Mouse (Mus musculus) ES-Bruce4 (cell line): ENCODE data around the gene Gldc. TPM values are rescaled to one million over a fixed set of nuclear protein-coding genes. Genes with fewer than 3 reads are reported as not detected.

ENCODE experiments used
- H3K27ac ChIP-seq: 2 replicates; pipeline ENCODE4 v1.5.1; 2012; ENCODE audit warnings: low read length, inconsistent platforms; ENCODE audit not compliant: insufficient read depth
- H3K27me3 ChIP-seq: 2 replicates; pipeline ENCODE4 v1.6.1; 2012; ENCODE audit warnings: mild to moderate bottlenecking, low read length, inconsistent platforms; ENCODE audit not compliant: control insufficient read depth, poor library complexity, insufficient read depth, severe bottlenecking
- H3K36me3 ChIP-seq: 2 replicates; pipeline ENCODE4 v1.6.1; 2012; ENCODE audit warnings: inconsistent platforms, mild to moderate bottlenecking, low read length, moderate library complexity; ENCODE audit not compliant: control insufficient read depth, poor library complexity, insufficient read depth, severe bottlenecking
- H3K4me1 ChIP-seq: one replicate; pipeline ENCODE4 v1.8.1; 2011; ENCODE audit warnings: low read length; ENCODE audit not compliant: control insufficient read depth, insufficient read depth
- H3K4me3 ChIP-seq: 2 replicates; pipeline ENCODE4 v1.5.1; 2011; ENCODE audit warnings: low read depth, mild to moderate bottlenecking, low read length
- H3K9ac ChIP-seq: 2 replicates; pipeline ENCODE4 v1.6.1; 2012; ENCODE audit warnings: low read depth, mild to moderate bottlenecking, inconsistent platforms; ENCODE audit not compliant: poor library complexity, severe bottlenecking
- H3K9me3 ChIP-seq: replicated peaks from 2 replicates; pipeline ENCODE4 v1.6.1; 2012; ENCODE audit warnings: mild to moderate bottlenecking, low read length, inconsistent platforms; ENCODE audit not compliant: control insufficient read depth, poor library complexity, insufficient read depth, severe bottlenecking
- CTCF ChIP-seq: IDR thresholded peaks from one replicate; pipeline ENCODE4 v1.8.1; 2011; ENCODE audit warnings: low read depth, low read length
- EP300 ChIP-seq: IDR thresholded peaks from 2 replicates; pipeline ENCODE4 v1.6.1; 2011; ENCODE audit warnings: low read depth, low read length; ENCODE audit not compliant: insufficient read depth
- POLR2A ChIP-seq: IDR thresholded peaks from one replicate; pipeline ENCODE4 v1.8.1; 2011; ENCODE audit warnings: low read length; ENCODE audit not compliant: insufficient read depth
- polyA plus RNA-seq: library from polyadenylated mRNA; stranded (reverse); fragments of >200 nt; gene quantifications from 2 replicates; pipeline ENCODE4 v1.2.4, GENCODE M21; 2011; ENCODE audit warnings: low read depth; ENCODE audit not compliant: missing spikeins, insufficient read depth, insufficient read length

The Gldc gene
- polyA plus RNA-seq, 1 experiment = 126 TPM

GRCm38 (mm10) chr19:30164228-30164627, 11.0 kb downstream of the Gldc start:
- Histone ChIP-seq H3K9ac (no peak overlapping the region), H3K27me3 (no peaks in the 10 kb centered on the region), H3K4me1 (peaks cover 1% of the 10 kb centered on the region), H3K4me3 (no peak overlapping the region), H3K9me3 (no peaks in the 10 kb centered on the region), H3K36me3 (peaks cover 24% of the 10 kb centered on the region), H3K27ac (no peak overlapping the region)
- TF ChIP-seq POLR2A = no peak
- no peak for TF ChIP-seq EP300
- no peak for TF ChIP-seq CTCF

DNA sequence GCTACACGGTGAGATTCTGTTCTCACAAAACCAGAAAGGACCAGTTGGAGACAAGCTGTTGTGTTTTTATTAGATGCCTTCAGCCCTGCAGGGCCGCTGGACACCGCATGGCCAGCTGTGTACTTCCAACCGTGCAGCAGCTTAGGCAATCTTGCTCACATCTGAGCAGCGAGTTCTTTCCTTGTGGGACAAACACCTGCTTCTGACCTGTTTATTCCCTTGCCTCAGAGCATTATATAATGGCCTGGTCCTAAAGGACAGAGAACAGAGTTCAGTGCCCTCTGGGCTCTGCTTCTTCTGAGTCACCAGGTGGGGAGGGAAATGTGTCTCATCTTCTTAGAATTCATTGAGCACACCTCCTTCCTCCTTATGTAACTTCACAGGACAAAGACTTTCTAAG, 12.4 kb downstream of the Gldc start:
- H3K4me3 ChIP-seq = no peak overlapping the region
- no peaks in the 10 kb centered on the region for H3K9me3 ChIP-seq
- no peak overlapping the region for H3K27ac ChIP-seq
- peaks cover 17% of the 10 kb centered on the region for H3K36me3 ChIP-seq
- no peak overlapping the region for H3K9ac ChIP-seq
- H3K4me1 ChIP-seq = peaks cover 1% of the 10 kb centered on the region
- TF ChIP-seq POLR2A (no peak), CTCF (no peak)
- H3K27me3 ChIP-seq = no peaks in the 10 kb centered on the region

GRCm38 (mm10) chr19:30160021-30160420, 15.2 kb downstream of the Gldc start:
- no peak for TF ChIP-seq CTCF
- TF ChIP-seq POLR2A = no peak
- Histone ChIP-seq H3K36me3 (peaks cover 26% of the 10 kb centered on the region), H3K9ac (no peak overlapping the region), H3K4me3 (no peak overlapping the region), H3K9me3 (no peaks in the 10 kb centered on the region), H3K27me3 (no peaks in the 10 kb centered on the region), H3K27ac (no peak overlapping the region), H3K4me1 (peaks cover 1% of the 10 kb centered on the region)

GRCm38 (mm10) chr19:30158189-30158588, 17.0 kb downstream of the Gldc start:
- Histone ChIP-seq H3K27me3 (no peaks in the 10 kb centered on the region), H3K4me3 (no peak overlapping the region), H3K9me3 (no peaks in the 10 kb centered on the region), H3K4me1 (no peaks in the 10 kb centered on the region), H3K9ac (no peak overlapping the region), H3K27ac (no peak overlapping the region), H3K36me3 (peaks cover 33% of the 10 kb centered on the region)
- TF ChIP-seq POLR2A (no peak), EP300 (no peak), CTCF (no peak)

DNA sequence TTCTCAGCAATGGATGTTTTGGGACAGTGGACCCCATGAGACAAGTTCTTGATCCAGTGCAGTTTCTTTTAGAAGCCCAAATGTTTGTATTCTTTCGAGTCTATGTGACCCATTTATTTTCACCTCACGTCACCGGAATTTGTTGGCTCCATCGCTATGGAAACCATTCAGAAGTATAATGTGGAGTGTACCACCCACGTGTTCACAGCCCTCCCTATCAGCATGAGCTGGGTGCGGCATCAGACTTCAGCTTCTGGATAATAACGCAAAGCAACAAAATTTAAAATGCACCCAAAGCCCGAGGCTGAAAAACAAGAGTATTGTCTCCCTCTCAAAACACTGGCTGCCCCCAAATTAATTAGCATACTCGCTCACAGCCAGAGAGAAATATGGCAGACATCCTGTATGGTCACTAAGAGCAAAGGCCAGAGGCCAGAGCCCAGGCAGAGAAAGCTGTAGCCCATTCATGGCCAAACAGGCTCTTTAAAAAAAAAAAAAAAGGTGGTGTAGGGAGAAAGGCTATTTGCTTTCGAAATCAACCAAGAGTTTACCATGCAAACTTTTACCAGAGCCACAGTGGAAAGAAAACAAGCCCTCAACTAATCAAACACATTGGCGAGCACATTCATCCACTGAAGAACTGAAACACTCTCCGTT, 18.1 kb downstream of the Gldc start:
- H3K36me3 ChIP-seq = peaks cover 30% of the 10 kb centered on the region
- TF ChIP-seq EP300 (no peak), CTCF (no peak), POLR2A (no peak)
- no peak overlapping the region for H3K27ac ChIP-seq
- H3K4me3 ChIP-seq = no peak overlapping the region
- no peaks in the 10 kb centered on the region for H3K4me1 ChIP-seq
- H3K9ac ChIP-seq = no peak overlapping the region
- no peaks in the 10 kb centered on the region for H3K9me3 ChIP-seq
- no peaks in the 10 kb centered on the region for H3K27me3 ChIP-seq

GRCm38 (mm10) chr19:30153729-30154128, 21.5 kb downstream of the Gldc start:
- no peak overlapping the region for H3K4me3 ChIP-seq
- TF ChIP-seq POLR2A = no peak
- H3K27me3 ChIP-seq = no peaks in the 10 kb centered on the region
- no peak overlapping the region for H3K9ac ChIP-seq
- H3K27ac ChIP-seq = no peak overlapping the region
- H3K9me3 ChIP-seq = no peaks in the 10 kb centered on the region
- no peaks in the 10 kb centered on the region for H3K4me1 ChIP-seq
- peaks cover 52% of the 10 kb centered on the region for H3K36me3 ChIP-seq
